Mouse (Mus musculus): Measurements from ENCODE around the gene Zfp260. TPM values are rescaled to one million over a fixed set of nuclear protein-coding genes. Genes with fewer than 3 reads are reported as not detected.

The Zfp260 gene
- 69.0 and 75.5 TPM in 2 replicates for polyA plus RNA-seq (2015; fragmentation: Nextera tagmentation; extraction: Ambion mirVana)

DNA sequence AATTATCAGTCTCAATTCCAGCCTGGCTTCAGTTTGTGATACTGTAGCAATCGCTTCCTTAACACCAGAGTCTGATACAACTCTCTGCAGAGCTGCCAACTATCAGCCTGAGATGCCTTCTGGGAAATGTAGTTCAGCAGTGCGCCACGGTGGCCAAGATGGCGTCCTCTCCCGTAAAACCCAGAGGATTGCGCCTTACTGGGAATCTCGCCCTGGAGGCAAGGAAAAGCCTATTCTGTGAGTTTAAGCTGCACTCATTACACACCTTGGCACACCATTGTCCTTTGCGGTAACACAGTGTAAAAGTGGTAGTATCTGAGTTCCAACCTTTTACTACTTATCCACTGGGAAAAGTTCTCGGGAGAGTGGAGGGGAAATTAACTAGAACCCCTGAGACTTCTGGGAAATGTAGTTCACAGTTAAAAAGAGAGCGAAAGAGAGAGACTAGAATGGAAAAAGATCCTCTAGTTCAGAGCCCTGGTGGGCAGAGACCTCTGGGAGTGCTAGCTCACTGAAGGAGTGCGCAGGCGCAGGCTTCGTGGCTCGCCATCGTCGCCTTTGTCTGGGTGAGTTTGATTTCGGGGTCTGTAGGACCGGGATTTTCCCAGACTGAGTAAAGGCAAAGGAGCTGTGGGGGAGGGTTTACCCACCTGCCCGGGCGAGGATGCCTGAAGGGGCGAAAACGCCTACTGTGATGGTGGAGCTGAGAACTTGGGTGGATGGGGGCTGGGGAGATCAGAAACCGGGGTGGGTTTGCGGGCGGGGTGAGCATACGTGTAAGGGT, at the start of gene Zfp260:
Zfp260 (plus strand) TSS at position 132 of the 784 bp plus-strand sequence.
- WGBS = under 1% methylated on average over 26 of the region's 26 CpGs
- peak within 1 kb of the TSS; percentile 96 for H3K27ac ChIP-seq (ENCODE audit: low read depth, low read length)
- peaks cover 8% of the 10 kb centered on the region for H3K36me3 ChIP-seq (ENCODE audit: control insufficient read depth, insufficient read depth, low read length)
- H3K9me3 ChIP-seq (ENCODE audit: control insufficient read depth, low read length) = no peaks in the 10 kb centered on the region
- ATAC-seq = peak; percentile 79
- H3K4me2 ChIP-seq (ENCODE audit: low read length) = peak within 1 kb of the TSS; percentile 65
- no peaks in the 10 kb centered on the region for H3K27me3 ChIP-seq (replicated peaks; ENCODE audit: control insufficient read depth, insufficient read depth, low read length)
- H3K9ac ChIP-seq (ENCODE audit: low read depth, low read length) = peak within 1 kb of the TSS; percentile 79
- peaks cover 13% of the 10 kb centered on the region for H3K4me1 ChIP-seq (ENCODE audit: control insufficient read depth, insufficient read depth, low read depth, low read length)
- peak within 1 kb of the TSS; percentile 66 for H3K4me3 ChIP-seq (ENCODE audit: low read length)

GRCm38 (mm10) chr7:30048126-30048525, 46.5 kb upstream of the Zfp260 start:
- Histone ChIP-seq H3K9me3 (ENCODE audit: control insufficient read depth, low read length) (no peaks in the 10 kb centered on the region), H3K27ac (ENCODE audit: low read depth, low read length) (no peak overlapping the region), H3K36me3 (ENCODE audit: control insufficient read depth, insufficient read depth, low read length) (no peaks in the 10 kb centered on the region), H3K9ac (ENCODE audit: low read depth, low read length) (no peak overlapping the region), H3K4me1 (ENCODE audit: control insufficient read depth, insufficient read depth, low read depth, low read length) (peaks cover 10% of the 10 kb centered on the region), H3K4me3 (ENCODE audit: low read length) (no peak overlapping the region), H3K27me3 (replicated peaks; ENCODE audit: control insufficient read depth, insufficient read depth, low read length) (no peaks in the 10 kb centered on the region), H3K4me2 (ENCODE audit: low read length) (no peak overlapping the region)
- WGBS = 91% methylated on average over 4 of the region's 4 CpGs
- no peak for ATAC-seq

DNA sequence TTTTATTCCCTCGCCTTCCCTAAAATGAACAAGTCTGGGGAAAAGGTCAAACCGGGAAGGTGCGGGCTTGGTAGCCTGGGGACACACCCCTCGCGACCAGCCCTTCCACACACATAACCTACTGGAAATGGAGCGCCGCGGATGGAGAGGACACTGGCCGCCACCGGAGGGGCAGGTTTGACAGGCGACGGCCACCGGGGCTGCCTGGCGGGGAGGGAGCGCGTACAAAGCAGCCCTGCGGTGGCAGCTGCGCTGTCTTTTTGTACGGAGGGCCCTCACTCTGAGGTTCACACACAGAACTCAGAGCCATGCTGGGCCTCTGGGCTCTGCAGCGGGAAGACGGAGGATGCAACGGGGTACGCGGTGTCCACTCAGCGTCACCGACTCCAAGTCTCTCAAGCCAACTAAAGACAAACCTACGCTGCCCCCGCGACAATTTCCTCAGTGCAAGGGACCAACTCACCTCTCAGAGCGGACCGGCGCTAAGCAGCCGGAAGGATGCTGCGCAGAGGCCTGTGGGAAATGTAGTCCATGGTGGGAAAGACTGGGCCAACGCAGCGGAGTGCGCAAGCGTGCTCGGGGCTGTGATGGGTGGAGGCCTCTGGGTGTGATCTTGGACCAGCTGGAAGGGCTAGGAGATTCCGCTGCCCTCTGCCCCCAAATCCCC, 43.6 kb upstream of the Zfp260 start, which contains the start of gene Zfp14:
Zfp14 (minus strand) TSS at position 499 of the 667 bp plus-strand sequence.
- H3K9ac ChIP-seq (ENCODE audit: low read depth, low read length) = peak within 1 kb of the TSS; percentile 86
- peak; percentile 99 for ATAC-seq
- WGBS = under 1% methylated on average over 40 of the region's 40 CpGs
- peak within 1 kb of the TSS; percentile 83 for H3K27ac ChIP-seq (ENCODE audit: low read depth, low read length)
- peak within 1 kb of the TSS; percentile 74 for H3K4me2 ChIP-seq (ENCODE audit: low read length)
- peak within 1 kb of the TSS; percentile 71 for H3K4me3 ChIP-seq (ENCODE audit: low read length)
- H3K36me3 ChIP-seq (ENCODE audit: control insufficient read depth, insufficient read depth, low read length) = peaks cover 3% of the 10 kb centered on the region; the same call in 1 of the 2 replicates
- no peaks in the 10 kb centered on the region for H3K9me3 ChIP-seq (ENCODE audit: control insufficient read depth, low read length)
- peaks cover 10% of the 10 kb centered on the region for H3K4me1 ChIP-seq (ENCODE audit: control insufficient read depth, insufficient read depth, low read depth, low read length)
- H3K27me3 ChIP-seq (replicated peaks; ENCODE audit: control insufficient read depth, insufficient read depth, low read length) = no peaks in the 10 kb centered on the region

DNA sequence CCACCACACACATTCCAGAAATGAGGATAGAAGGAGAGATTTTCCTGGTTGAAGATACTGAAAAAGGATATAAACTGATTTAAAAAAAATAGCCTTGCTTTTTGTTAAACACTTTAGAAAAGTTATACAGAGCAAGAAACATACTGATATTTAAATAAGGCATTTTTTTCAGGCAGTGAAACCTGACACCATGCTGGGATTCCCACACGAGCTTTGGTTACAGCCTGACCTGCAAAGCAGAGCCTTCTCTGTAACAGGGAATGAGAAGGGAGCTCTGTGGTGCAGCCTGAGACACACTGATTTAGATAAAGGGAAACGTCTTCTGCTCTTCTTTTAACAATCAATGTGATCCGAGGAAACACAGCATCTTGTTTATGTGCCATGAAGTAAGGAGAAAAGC, 41.0 kb upstream of the Zfp260 start:
- peaks cover 10% of the 10 kb centered on the region for H3K4me1 ChIP-seq (ENCODE audit: control insufficient read depth, insufficient read depth, low read depth, low read length)
- H3K4me3 ChIP-seq (ENCODE audit: low read length) = no peak overlapping the region
- H3K27me3 ChIP-seq (replicated peaks; ENCODE audit: control insufficient read depth, insufficient read depth, low read length) = no peaks in the 10 kb centered on the region
- H3K27ac ChIP-seq (ENCODE audit: low read depth, low read length) = no peak overlapping the region
- ATAC-seq = no peak
- 12% methylated on average over 3 of the region's 3 CpGs for WGBS
- no peaks in the 10 kb centered on the region for H3K9me3 ChIP-seq (ENCODE audit: control insufficient read depth, low read length)
- H3K4me2 ChIP-seq (ENCODE audit: low read length) = no peak overlapping the region
- H3K9ac ChIP-seq (ENCODE audit: low read depth, low read length) = no peak overlapping the region
- H3K36me3 ChIP-seq (ENCODE audit: control insufficient read depth, insufficient read depth, low read length) = peaks cover 18% of the 10 kb centered on the region

DNA sequence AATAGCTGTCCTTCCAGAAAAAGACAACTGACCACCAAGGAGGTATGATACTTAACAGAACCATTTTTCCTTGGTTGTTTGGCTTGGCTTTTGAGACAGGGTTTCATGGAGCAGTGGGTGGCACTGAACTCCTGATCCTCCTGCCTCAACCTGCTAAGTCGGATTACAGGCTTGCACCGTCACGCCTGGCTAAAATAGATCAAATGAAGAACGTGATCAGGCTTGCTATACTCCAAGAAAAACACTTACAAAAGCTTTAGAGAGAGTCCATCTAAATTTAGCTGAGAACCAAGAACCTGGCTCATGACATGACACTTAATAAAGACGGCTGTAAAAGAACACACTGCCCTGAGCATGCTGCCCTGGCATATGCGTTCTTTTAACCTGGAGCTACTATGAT, 34.2 kb upstream of the Zfp260 start:
- Histone ChIP-seq H3K9me3 (ENCODE audit: control insufficient read depth, low read length) (no peaks in the 10 kb centered on the region), H3K27me3 (replicated peaks; ENCODE audit: control insufficient read depth, insufficient read depth, low read length) (no peaks in the 10 kb centered on the region), H3K36me3 (ENCODE audit: control insufficient read depth, insufficient read depth, low read length) (peaks cover 34% of the 10 kb centered on the region), H3K27ac (ENCODE audit: low read depth, low read length) (no peak overlapping the region), H3K9ac (ENCODE audit: low read depth, low read length) (no peak overlapping the region), H3K4me1 (ENCODE audit: control insufficient read depth, insufficient read depth, low read depth, low read length) (no peaks in the 10 kb centered on the region), H3K4me2 (ENCODE audit: low read length) (no peak overlapping the region), H3K4me3 (ENCODE audit: low read length) (no peak overlapping the region)
- 90% methylated on average over 6 of the region's 6 CpGs for WGBS
- no peak for ATAC-seq

GRCm38 (mm10) chr7:30062478-30062877, 32.1 kb upstream of the Zfp260 start:
- H3K4me2 ChIP-seq (ENCODE audit: low read length) = no peak overlapping the region
- WGBS = 88% methylated on average over 5 of the region's 5 CpGs
- no peak for ATAC-seq
- peaks cover 19% of the 10 kb centered on the region for H3K36me3 ChIP-seq (ENCODE audit: control insufficient read depth, insufficient read depth, low read length)
- no peak overlapping the region for H3K9ac ChIP-seq (ENCODE audit: low read depth, low read length)
- H3K9me3 ChIP-seq (ENCODE audit: control insufficient read depth, low read length) = no peaks in the 10 kb centered on the region
- no peaks in the 10 kb centered on the region for H3K4me1 ChIP-seq (ENCODE audit: control insufficient read depth, insufficient read depth, low read depth, low read length)
- no peaks in the 10 kb centered on the region for H3K27me3 ChIP-seq (replicated peaks; ENCODE audit: control insufficient read depth, insufficient read depth, low read length)
- no peak overlapping the region for H3K27ac ChIP-seq (ENCODE audit: low read depth, low read length)
- no peak overlapping the region for H3K4me3 ChIP-seq (ENCODE audit: low read length)

DNA sequence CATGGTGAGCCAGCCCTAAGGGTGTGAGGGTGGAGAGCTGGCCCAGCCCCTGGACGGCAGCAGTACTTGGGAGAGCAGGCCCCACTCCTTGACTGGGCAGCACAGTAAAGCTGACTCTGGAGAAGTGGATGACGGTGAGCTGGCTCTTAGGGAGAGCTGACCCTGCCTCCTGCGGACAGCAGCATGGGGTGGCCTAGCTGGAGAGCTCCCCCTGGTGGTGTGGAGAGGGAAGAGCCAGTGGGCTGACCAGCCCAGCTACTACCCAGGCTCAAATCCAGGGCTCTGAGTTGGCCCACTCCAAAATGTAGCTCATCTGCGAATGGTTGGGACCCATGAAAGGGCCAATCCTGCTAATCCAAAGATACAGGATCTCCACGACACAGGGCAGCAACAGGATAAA, 30.0 kb upstream of the Zfp260 start:
- WGBS = 87% methylated on average over 5 of the region's 5 CpGs
- ATAC-seq = no peak
- Histone ChIP-seq H3K4me2 (ENCODE audit: low read length) (no peak overlapping the region), H3K4me1 (ENCODE audit: control insufficient read depth, insufficient read depth, low read depth, low read length) (no peaks in the 10 kb centered on the region), H3K36me3 (ENCODE audit: control insufficient read depth, insufficient read depth, low read length) (peaks cover 14% of the 10 kb centered on the region), H3K4me3 (ENCODE audit: low read length) (no peak overlapping the region), H3K27me3 (replicated peaks; ENCODE audit: control insufficient read depth, insufficient read depth, low read length) (no peaks in the 10 kb centered on the region), H3K9me3 (ENCODE audit: control insufficient read depth, low read length) (no peaks in the 10 kb centered on the region), H3K27ac (ENCODE audit: low read depth, low read length) (no peak overlapping the region), H3K9ac (ENCODE audit: low read depth, low read length) (no peak overlapping the region)

GRCm38 (mm10) chr7:30072146-30073028, 22.2 kb upstream of the Zfp260 start, which contains the start of gene Zfp82:
Gene Zfp82 (minus strand): TSS chr7:30072900.
- Histone ChIP-seq H3K4me2 (ENCODE audit: low read length) (peak within 1 kb of the TSS; percentile 76), H3K27me3 (replicated peaks; ENCODE audit: control insufficient read depth, insufficient read depth, low read length) (no peaks in the 10 kb centered on the region), H3K4me3 (ENCODE audit: low read length) (peak within 1 kb of the TSS; percentile 93), H3K9me3 (ENCODE audit: control insufficient read depth, low read length) (no peaks in the 10 kb centered on the region), H3K27ac (ENCODE audit: low read depth, low read length) (peak within 1 kb of the TSS; percentile 87), H3K36me3 (ENCODE audit: control insufficient read depth, insufficient read depth, low read length) (peaks cover 2% of the 10 kb centered on the region; the same call in 1 of the 2 replicates), H3K9ac (ENCODE audit: low read depth, low read length) (peak within 1 kb of the TSS; percentile 96), H3K4me1 (ENCODE audit: control insufficient read depth, insufficient read depth, low read depth, low read length) (peaks cover 3% of the 10 kb centered on the region; the same call in 1 of the 2 replicates)
- WGBS = under 1% methylated on average over 50 of the region's 50 CpGs
- peak; percentile 94 for ATAC-seq
